Mouse (Mus musculus): Measurements from ENCODE around the gene Dennd4c.

DNA sequence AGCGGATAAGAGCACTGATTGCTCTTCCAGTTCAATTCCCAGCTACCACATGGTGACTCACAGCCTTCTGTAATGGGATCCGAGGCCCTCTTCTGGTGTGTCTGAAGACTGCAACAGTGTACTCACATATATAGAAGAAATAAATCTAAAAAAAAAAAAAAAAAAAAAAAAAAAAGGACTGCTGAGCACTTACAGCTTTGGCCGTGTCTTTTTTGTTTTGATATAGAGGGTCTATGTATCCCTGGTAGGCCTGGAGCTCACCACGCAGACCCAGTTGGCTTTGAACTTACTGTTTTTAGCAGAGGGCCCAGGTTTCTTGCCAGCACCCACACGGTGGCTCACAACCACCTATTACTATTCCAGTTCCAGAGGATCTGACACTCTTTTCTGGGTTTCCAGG, 115.7 kb downstream of the Dennd4c start:
- TF ChIP-seq CTCF (IDR thresholded peaks at IDR 0.05; ENCODE audit: control insufficient read depth, insufficient read depth, insufficient replicate concordance, low read depth, low read length) (no peak), POLR2A (IDR thresholded peaks at IDR 0.05; ENCODE audit: control insufficient read depth, low read depth, low read length) (no peak)

Data from testis, adult 2 months (tissue).